Mouse (Mus musculus) c-Kit-positive CD71-positive TER-119-positive erythroid progenitor cells, embryonic 14.5 days (primary cell): ENCODE data around the gene Usp18.
A peak's percentile ranks its signal among the peaks of the same experiment; 100 is the strongest.

Experiments used
- DNase-seq: peaks from one replicate; pipeline ENCODE4 v3.0.0-alpha.2; 2013; ENCODE audit warnings: low spot score

Usp18 gene

DNA sequence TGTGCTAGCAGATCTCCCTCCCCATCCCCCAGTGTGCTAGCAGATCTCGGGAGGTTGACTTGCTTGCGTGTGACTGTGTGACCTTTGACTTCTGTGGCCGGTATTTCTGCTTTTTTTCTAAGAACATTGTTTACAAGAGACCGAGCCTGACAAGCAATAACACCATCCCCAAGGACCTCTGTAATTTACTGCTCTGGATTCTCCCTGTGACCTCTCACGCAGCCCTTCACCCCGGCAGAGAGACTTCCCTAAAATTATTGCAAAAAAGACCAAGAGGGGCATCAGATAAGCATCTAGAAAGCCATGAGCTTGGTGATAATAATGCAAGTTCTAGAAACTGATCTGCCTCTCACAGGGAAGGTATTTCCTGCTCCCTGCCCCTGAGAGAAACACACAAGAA is 20.7 kb upstream of the Usp18 start:
- no peak for DNase-seq

DNA sequence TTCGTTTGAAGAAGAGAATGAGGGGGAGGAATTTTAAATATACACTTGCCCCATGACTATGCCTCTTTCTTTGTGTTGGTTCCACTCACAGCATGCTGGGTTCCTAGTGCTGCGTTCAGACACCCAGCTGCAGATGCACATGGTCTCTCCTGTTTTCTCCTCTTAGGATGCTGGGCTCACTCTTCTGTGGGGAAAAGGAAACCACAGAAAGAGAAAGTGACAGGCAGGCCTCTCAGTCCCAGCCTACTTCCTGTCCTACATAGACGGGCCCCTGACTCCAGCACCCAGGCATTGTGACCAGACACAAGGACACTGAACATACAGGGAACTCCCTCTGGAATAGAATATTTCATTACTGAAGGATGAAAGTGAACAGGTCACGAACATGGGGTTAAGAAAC is 19.7 kb upstream of the Usp18 start:
- no peak for DNase-seq

DNA sequence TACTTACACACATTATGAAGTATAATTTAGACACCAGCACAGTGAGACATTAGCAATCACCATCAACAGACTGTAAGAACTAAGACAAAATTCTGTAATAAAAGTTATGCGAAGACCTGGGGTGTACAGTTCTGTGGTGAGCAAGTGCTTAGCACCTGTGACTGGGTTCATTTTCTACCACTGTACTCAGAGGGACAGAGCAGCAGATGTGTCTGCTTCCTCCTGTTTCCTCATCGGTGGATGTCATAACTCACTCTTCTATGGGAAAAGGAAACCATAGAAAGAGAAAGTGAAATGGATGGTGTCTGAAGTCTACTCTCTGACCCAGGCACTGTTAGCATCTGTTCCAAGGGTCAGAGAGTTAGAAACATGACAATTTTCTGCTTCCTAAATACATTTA is 19.0 kb upstream of the Usp18 start:
- DNase-seq, result no peak

DNA sequence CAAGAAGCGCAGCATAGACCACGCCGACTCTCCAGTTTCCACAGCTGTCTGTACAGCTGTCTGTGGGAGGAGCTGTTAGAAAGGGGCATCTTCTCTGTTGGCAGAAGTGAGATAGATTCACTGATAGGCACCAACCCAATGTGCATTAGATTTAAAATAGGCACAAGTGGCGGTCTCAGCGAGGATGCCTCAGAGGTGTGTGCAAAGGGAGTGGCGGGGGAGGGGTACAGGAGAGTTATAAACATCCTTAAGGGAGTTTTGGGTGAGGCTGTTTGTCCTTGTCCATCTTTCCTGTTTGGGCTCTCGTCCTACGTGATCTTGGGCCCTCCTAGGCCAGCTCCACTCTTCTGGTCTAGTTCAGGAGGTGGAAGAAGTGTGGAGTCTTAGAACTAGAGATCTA is 17.3 kb upstream of the Usp18 start:
- no peak for DNase-seq

DNA sequence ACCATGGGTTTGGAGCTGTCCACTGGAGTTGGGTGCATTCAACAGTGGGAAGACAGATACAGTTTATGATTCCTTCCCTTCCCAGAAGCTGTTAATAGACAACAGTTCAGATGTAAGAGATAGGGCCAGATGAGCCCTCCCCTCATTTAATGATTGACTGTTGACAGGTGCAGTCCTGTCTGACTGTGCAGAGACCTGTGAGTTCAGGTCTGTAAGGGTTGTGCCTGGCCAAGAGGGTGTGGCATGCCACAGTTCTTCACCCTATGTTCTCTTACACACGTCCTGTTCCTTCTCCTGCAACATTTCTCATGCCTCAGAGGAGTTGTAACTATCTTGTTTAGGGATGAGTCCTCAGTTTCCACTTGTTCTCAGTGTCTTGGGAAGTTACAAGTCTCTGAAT is 13.1 kb upstream of the Usp18 start:
- no peak for DNase-seq

DNA sequence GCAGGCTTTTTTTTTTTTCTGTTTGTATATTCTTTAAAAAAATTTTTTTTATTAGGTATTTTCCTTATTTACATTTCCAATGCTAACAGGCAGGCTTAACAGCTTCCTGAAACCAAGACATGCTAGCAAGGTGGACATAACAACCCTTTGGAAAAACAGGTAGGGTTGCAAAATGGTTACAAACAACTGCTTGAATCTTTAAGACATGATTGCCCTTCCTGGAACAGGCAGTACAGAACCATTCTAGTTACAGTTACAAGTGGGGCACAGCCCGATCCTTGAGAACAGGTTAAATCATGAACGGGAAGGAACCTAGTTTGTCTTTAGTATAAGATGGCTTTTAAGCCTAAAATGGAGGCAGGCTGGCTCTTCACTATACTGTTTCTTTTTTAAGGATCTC is 9.3 kb upstream of the Usp18 start:
- no peak for DNase-seq

DNA sequence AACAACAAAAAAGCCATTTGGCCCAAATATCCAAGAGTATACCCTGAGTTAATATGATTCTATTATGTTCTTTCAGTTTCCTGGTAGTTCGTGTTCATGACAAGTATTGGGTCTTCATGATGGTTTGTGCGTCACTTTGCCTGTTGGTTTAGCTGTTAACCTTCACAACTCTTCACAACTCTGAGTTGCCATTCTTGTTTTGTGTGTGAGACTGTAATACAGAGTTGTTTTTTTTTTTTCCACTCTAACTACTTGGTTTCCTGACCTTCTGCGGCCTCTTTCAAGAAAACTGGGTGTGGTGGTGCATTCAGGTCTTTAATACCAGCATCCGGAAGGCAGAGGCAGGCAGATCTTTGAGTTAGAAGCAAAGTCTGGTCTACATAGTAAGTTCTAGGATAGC is 7.5 kb upstream of the Usp18 start:
- no peak for DNase-seq

DNA sequence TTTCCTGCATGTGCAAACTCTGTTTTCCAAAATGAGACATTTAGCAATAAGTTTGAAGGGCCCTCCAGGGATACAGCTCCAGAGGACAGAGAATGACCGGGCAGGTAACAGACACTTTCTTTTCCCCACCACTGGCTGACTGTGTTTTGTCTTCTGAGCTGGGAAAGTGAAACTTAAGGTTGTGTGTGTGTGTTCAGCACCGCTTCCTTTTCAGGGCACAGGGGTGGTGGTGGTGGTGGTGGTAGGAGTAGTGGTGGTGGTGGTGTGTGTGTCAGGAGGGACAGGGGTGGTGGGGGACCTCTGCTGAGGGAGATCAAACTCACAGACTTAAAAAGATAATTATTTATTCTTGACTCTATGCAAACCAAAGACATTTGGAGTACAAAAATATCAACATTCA is 3.9 kb upstream of the Usp18 start:
- no peak for DNase-seq

DNA sequence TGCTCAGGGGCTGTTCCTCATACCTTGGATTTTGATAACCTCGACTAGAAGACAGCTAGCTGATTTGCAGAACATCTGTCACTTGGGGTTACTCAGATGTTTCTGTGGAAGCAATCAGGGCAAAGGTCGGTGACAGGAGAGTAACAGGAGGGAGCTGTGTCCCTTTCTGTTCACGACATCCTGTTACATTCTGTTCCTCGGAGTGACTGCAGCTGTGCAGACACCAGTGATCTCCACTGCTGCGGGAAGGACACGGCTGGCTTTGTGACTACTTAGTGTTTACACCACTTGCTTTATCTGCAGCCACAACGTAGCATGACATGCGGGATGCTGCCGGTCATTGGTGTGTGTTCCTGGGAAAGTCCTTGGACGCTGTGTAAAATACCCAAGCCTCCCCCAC is 2.5 kb upstream of the Usp18 start:
- no peak for DNase-seq

DNA sequence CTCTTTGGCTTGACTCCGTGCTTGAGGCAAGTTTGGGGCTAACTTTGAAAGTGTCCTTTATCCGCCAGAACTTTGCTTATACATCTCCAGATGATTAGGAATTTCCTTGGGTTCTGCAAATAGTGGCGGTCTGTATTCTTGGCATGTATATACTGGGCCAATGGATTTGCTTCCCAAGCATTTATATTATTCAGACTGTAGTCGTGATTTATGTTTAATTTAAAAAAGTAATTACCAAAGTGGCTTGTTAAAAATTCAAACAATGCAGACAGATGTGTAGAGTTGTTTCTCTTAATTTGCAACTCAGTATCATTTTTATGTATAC is 293 bp downstream of the Usp18 start:
- no peak for DNase-seq

DNA sequence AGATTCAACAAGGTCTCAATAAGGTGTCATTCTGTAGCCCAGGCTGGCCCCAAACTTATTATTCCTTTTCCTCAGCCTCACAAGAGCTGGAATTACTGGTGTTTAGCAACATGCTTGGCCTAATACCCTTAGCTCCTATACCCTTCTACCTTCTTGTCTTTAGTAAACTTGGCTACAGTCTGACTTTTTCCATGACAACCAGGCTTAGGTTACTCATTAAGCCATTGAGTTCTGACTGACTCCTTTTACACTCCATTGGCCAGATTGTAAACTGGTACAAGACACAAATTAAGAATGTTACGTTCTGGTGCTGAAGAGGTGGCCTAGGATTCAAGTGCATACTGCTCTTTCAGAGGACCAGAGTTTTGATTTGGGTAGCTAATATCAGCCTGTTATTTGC is 4.7 kb downstream of the Usp18 start:
- DNase-seq, result no peak

DNA sequence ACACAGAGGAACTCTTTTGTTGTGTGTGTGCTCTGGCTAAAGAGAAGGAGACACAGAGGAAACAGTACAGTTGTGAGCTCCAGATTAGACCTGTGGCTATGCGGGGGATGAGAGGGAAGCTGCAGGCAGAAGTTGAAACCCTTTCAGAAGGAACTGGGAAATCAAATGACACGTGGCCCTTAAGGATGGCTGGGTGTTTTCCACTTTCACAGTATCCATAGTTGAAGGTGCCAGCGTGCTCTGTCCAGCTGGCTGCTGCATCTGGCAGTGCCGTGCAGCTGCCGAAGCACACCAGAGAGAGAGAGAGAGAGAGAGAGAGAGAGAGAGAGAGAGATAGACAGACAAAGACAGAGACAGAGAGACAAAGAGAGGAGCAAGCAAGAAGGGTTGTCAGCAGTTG is 5.5 kb downstream of the Usp18 start:
- no peak for DNase-seq

DNA sequence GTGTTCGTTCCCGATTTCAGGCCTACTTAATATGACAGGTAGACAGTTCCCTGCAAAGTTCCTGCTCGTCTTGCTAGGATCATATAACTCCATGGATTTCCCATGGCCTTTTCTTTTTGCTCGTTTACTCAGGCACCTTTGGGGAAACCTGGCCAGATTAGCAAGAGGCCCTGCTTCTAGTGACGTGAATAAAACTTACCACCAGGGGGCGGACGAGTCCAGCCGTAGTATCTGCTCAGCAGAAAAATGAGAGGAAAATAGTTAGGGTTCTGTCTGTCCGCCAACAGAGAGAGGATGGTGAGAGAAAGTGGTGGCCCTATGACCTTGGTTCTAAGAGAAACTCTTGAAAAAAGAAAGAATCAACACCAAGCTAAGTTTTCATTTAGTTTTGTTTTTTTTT is 14.8 kb downstream of the Usp18 start:
- DNase-seq, result peak; percentile 61

DNA sequence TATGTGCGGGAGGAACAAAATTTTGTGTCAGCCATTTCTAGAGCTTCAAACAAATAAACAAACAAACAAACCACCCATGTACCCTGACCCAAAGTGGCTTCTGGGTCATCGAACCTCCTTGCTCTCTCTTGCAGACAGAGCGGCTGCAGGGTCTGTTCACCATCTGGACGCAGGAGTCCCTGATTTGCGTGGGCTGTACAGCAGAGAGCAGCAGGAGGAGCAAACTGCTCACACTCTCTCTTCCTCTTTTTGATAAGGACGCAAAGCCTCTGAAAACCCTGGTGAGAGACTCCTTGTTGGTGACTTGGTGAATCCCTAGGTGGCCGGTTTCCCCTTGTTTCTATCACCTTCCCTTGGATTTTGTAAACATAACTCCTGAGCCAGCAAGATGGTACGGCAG is 15.5 kb downstream of the Usp18 start:
- no peak for DNase-seq

DNA sequence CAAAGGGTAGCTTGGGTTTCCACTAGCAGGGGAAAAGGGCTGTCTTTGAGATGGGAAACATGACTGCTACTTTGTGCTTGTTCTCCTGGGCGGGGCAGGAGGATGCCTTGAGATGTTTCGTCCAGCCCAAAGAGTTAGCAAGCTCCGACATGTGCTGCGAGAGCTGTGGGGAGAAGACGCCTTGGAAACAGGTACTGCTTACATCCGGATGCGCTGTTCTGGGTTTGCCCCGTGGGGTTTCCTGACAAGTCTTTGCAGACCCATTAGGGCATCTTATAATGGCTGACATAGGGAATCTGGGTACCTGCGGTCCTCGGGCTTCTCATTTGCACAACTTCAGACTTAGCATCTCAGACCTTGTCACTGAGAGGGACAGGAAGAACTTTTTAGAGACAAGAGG is 16.3 kb downstream of the Usp18 start:
- no peak for DNase-seq

DNA sequence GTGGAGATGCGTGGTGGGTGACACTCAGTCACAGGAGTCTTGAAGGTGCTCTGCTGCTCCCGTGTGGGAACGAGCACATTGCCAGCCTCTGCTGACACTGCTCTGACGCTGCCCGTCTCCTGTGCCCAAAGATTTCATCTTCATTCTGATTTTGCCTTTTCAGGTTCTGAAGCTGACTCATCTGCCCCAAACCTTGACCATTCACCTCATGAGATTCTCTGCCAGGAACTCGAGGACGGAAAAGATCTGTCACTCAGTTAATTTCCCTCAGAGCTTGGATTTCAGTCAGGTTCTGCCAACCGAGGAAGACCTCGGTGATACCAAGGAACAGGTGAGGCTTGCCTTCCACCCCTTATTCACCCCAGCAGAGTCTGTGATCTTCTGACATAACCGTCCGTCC is 16.8 kb downstream of the Usp18 start:
- no peak for DNase-seq

DNA sequence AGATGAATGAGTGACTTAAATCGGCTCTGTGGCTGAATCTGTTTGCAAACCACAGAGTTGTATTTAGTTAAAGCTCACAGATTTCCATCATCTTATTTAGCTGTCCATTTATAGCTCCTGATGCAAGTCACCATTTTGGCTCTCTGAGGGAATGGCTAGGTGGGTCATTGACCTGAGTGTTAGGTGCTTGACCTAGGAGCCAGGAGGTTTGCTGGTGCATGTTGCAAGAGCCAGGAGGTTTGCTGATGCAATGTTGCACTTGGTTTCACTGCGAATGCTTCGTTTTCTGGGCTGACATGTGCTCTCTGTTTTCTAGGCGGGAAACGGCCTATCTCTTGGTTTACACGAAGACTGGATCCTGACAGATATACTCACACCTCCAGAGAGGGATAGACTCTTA is 24.4 kb downstream of the Usp18 start:
- no peak for DNase-seq

DNA sequence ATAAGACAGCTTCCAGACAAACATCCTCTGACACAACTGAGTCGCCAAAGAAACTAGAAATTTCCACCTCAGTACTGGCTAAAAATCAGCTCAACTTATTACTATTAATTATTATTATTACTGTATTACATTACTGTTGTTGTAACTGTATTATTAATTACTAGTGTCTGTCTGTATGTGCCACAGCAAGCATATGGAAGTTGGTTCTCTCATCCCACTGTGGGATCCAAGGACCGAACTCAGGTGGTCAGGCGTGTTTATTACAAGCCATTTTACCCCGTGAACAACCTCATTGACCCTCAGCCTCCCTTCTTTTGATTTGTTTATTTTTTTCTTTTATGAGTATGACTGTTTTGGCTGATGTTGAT is 26.0 kb downstream of the Usp18 start:
- no peak for DNase-seq

DNA sequence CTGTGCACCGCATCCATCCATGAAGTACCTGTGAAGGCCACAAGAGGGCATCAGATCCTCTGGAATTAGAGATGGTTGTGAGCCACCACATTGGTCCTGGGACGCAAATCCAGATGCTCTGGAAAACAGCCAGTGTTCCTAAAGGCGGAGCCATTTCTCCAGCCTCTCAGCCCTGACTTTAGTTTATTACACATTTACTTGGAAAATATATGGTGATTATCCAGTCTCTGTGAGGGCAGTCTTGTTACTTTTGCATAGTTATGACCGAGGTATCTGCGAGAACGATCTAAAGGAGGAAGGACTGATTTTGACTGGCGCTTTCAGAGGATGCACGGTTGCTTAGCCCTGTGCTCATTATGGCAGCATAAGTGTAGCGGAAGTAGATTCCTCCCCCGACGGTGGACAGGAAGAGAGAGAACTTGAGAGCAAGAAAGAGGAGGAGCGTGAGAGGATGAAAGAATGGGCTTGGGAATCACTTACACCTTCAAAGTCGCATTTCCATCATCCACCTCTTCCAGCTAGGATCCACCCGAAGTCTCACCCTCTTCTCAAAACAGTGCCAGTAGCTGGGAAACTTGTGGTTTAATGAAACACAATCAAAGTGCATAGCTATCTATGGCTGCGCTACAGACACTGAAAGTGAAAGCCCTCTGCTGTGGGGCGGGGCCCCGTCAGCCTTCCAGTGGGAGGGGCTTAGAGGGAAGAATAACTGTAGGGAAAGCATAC is 26.5 kb downstream of the Usp18 start:
- peak; percentile 71 for DNase-seq

DNA sequence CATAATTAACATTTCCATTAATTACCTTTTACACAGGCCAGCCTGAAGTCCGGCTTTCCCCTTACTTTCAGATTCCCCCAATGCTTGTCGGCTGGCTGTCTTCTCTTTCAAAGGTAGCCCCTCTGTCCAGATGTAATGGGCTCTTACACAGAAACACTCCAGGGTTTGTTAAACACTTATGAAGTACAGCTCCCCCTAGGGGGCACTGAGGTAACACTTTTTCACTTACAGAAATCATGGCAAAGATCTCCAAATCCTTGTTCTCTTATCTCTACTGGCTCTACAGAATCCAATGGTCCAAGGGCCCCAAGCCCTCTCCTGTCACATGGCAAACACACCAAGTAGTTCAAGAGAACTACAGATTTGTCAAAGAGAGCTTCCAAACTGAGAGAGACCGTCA is 28.6 kb downstream of the Usp18 start:
- peak; percentile 44 for DNase-seq

DNA sequence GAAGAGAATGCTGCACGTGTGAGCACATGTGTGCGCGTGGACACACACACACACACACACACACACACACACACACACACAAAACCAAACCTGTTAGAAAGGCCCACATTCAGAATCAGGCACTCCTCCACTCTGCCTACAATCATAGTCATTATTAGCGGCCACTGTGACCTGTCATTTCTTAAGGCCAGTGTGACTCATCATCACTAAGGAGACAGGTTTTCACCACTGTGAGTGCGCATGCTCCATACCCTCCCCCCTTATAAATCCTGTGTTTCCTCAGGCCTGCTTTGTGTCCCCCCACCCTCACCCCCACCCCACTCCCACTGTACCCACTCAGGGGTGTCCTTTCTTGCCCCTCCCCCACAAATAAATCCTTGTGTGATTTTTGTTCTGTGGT is 38.4 kb downstream of the Usp18 start:
- DNase-seq, result no peak

DNA sequence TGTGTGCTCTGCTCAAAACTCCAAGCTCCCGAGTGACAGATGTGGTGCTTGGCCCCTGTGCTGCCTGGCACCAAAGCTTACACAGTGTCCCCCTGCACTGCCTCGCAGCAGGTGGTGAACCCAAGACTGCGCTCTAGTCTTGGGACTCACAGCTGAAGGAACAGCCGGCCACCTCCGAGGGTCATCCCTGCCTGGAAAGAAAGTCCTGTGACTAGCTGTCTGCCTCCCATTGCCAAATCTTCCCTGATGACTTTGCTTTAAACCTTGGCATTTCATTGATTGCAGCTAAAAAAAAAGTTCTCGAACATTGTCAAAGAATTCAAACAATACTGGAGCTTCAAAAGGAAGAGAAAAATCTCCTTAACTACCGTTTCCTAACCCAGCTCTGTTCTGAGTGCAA is 53.6 kb downstream of the Usp18 start:
- DNase-seq, result no peak

DNA sequence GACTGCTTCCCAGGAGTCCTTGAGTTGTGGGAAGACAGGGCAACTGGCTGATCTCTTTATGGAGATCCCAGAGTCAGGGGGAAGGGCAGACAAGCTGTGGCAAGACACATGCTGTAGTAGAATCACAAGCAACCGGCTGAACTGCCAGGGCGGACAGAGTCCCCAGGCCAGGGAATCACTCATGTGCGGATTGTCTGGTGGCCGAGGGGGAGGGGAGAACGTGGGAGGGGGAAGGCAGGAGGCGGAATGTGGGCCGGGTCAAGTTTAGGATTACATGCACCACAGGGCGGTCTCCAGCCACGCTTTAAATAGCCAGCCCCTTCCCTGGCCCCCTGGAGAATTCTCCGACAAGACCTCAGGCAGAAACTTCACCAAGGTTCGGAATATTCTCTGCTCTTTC is 54.2 kb downstream of the Usp18 start, which contains the start of gene Slc6a13:
Gene Slc6a13, plus strand, starts transcription at position 274 of the 400 bp plus-strand sequence.
- no peak for DNase-seq

DNA sequence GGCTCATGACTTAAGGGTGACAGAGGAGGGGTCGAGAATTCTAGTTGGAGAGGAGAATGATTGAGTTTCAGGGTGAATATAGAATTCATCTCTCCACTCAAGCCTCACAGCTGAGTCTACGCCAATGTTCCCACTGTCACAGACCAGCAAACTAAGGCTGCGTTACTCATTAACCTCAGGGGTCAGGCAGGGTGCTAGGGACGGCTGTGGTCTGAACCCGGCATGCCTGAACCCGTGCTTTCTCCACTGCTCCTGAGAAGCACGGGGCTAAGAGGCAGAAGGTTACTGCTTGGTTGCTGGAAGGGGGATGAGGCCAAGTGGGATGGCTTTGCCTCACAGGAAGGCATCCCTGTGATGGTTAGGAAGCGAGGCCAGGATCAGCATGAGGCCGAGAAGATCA is 54.8 kb downstream of the Usp18 start:
- DNase-seq, result no peak
